Mouse (Mus musculus) adrenal gland, postnatal 36 days (tissue): Measurements from ENCODE around the gene Foxl1. TPM values are rescaled to one million over a fixed set of nuclear protein-coding genes. Genes with fewer than 3 reads are reported as not detected.
A peak's percentile ranks its signal among the peaks of the same experiment; 100 is the strongest.
"Not testable (repeated sequence)": the region's sequence is repeated elsewhere in the genome, so short reads cannot be mapped to it uniquely, and the experiment has no call there.

Experiments used
- DNase-seq, 2 experiments: peaks; one replicate each; pipeline ENCODE4 v3.0.0; 2021; ENCODE audit warnings: mixed read lengths in 1 of 2
- total RNA-seq, 2 experiments: library from RNA; stranded (reverse); gene quantifications; 2 replicates each; pipeline ENCODE4 v1.2.3; 2021

The Foxl1 gene
- total RNA-seq, 2 experiments from 2014 or later: 0.16 to 0.40 TPM

DNA sequence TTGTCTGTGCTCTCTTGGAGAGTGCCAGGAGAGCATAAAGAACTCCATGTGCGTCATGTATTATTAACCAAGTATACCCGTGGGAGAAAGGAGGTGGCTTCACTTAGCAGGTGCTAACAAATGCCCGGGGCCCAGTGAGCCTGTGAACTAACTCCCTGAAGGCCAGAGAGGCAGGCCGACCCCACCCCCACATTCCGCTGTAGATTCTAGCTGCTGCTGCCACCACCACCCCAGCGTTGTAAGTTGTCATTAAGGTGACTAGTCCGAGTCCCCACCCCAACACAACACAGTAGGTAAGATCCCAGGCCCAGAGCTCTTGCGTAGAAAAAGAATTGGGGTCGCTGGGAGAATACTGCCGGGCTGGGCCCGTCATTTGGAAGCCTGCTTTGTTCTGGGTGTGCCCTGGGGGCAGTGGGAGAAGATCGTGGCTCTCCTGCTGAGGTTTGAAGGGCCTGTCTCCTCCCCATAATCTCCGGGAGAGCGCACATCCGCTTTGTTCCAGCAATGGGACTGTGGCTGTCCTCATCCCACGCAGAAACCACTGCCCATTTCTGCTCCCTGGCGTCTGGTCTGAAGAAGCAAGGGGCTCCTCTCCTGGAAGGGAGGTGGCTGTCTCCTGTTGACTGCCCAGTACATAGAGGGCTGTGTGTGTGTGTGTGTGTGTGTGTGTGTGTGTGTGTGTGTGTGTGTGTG, 3.0 kb upstream of the Foxl1 start:
- no peak for DNase-seq

DNA sequence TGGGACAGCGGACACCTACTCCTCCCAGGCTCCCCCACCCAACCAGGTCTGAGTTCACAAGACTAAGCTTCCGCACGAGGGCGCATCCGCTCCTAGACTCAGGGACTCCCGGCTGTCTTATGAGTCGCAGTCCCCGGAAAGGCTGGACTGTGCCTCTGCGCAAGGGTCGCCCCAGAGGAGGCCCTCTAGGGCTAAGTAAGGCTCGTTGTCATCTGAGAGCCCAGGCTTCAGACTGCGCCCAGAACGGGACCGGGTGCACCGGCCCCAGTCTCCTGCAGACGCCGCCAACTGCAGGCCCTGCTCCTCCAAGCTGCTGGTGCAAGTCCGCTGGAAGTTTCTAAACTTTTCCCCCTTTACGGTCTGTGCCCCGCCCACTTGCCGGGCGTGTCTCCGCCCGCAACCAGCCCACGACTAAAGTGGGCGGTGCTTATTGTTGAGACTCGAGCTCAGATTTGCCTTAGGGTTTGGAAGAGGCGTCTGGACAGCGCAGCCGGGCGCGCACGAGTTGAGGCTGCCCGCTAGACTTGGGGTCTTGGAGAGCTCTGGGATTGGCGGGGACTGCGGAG, 2.3 kb upstream of the Foxl1 start:
- DNase-seq: peak; percentile 82 to 84

DNA sequence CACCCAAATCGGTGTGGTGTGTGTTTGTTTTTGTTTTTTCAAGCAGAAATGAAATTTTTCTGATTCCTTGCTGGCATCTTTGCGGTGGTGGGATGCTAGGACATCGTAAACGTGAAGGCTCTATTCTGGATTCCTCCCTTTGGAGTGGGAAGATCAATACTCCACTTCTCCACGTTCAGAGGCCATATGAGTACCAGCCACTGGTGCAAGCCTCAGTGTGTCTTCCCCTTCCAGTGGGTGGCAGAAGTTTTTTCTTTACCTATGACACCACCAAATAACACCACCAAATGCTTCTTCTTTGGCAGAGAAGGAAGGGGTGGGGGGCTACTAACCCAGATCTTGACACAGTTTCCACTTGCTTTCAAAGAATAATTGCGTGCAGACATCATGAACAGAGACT, 1.5 kb upstream of the Foxl1 start:
- DNase-seq: no peak

DNA sequence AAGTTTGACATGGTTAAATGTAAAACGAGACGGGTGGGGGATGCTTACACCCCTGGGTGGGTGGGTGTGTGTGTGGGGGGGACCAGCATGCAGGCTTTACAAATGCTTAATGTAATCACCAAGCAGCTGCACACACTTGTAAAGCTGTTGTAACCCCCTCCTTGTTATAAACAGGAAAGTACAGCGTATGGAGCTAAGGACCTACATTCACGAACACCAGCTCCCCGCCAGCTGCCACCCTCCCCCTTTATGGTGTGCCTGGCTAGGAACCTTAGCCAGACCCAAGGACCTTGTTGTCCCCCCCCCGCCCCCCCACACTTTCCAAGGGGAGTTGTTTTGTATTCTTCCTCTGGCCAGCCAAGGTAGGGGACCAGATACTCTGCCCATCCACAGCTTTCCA, 1.0 kb upstream of the Foxl1 start:
- DNase-seq: no peak

DNA sequence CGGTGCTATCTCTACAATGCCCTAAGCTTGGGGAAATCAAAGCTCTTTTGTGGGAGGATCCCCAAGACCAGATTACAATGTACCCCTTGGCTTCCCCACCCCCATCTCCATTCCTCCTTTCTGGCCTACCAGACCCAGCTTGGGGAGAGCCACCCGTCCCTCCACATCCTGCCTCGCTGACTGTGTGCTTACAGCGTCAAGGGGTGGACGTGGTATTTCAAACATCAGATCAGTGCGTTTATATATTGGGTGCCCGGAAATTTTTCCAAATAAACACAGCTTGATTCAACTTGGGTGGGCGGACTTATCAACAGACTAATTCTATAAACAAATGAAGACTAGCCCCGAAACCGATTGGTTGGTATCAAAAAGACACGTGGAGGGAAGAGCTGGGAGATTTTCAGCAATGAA, 444 bp upstream of the Foxl1 start:
- no peak for DNase-seq

DNA sequence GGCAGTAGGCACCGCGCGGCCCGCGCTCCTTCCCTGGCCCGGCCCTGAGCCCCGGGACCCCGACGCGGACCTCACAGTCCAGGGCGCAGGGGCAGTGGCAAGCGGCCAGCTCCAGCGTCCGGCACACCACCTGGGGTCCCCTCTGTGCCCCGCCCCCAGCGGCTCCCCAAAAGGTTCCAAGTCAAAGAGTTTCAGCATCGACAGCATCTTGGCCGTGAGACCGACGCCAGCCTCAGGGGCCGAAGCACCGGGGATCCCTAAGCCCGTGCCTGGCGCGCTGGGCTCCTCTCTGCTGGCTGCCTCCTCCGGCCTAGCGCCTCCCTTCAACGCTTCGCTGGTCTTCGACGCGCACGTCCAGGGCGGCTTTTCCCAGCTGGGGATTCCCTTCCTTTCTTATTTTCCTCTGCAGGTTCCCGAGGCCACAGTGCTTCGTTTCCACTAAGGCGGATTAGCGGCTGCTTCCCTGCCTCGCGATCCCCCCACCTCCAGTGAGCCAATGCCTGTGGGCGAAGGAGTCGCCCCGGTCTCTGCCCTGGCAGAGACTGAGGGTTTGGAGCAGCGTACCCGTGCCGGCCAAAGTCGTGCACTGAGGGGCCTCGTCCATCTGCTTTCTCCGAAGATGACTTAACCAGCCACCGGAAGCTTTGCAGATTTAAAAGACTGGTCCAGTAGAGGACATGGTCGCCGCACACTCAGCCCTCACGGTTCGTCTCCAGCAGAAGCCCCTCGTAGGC, 958 bp downstream of the Foxl1 start:
- DNase-seq: no peak

DNA sequence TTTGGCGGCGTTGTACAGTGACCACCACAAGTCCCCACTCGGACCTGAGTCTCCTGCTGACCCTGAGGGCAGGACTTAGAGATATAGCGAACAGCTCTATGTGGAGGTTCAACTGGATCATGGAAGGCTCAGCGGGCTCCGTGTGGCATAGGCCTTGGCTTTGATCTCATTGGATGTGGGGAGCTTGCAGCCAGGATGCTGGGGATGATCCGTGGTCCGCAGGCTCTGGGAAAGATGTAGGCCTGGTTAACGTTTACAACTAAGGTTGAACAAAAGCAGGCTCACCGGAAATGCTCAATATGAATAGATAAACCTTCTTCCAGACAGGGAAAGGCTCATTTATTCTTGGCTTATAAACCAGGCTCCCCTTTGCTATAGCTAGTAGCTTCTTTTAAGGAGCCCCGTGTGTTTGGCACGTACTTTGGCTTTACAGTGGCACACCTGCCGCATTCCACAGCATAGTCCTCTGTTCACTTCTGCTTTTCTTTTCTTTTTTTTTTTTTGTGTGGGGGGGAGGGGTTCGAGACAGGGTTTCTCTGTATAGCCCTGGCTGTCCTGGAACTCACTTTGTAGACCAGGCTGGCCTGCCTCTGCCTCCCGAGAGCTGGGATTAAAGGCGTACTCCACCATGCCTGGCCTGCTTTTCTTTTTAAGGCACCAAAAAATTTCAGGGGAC, 1.7 kb downstream of the Foxl1 start:
- DNase-seq: no peak

DNA sequence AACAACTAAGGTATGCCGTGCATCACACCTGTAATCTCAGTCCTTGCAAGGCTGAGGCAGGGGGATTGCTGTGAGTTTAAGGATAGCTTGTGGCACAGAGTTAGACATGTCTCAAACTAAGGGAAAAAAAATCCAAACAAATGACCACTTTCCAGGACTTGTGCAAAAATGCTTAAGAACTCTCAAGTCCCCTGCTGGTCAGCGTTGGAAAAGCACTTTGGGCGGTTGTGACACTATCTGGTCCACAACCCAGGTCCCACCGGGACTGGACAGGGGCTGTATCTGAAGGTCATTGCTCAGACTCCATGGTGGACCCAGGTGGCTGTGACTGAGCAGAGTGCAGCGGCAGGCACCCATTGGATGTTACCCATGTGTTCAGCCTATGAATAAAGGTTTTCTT, 2.8 kb downstream of the Foxl1 start:
- DNase-seq: no peak

DNA sequence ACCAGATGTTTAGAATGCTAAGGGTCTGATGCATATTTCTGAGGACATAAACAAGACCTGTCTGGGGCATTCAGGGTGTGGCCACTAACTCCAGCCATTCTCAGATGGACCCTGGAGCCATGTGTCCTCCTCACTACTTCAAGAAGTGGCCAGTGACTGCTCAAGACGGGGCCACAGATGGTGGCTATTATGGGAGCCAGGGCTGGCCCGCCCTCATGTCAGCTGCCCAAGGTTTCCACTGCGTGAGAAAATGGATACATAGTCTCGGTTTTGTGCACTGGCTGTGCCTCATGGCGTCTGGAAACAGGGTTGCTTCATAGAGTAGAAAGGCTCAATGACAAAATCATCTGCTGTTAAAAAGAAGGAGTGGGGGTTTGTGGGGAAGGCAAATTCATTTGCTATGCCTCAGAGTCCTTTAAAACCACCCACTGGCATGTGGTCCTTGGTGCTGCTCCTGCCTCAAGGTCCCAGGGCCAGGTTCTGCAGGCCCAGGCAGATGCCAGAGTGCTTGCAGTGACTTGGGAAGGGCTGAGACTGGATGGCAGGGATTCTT, 5.3 kb downstream of the Foxl1 start:
- no peak for DNase-seq

DNA sequence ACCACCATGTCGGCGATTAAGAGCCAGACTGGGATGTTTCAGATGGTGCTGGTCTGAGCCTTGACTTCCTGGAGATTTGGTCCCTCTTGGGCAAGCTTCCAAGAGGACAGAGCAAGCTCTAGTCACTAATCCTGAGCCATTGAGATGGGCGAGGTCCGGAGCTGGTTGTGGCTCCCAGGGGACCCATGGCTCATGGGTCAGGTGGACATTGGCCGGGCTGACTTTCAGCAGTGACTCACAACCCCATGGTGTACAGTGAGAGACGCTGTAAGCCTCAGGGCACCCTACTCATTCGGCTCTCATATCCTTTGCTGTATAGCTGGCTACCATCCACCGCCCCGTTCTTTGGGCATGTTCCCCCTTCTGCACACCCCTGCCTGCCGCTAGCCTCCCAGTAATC, 6.4 kb downstream of the Foxl1 start:
- no peak for DNase-seq

DNA sequence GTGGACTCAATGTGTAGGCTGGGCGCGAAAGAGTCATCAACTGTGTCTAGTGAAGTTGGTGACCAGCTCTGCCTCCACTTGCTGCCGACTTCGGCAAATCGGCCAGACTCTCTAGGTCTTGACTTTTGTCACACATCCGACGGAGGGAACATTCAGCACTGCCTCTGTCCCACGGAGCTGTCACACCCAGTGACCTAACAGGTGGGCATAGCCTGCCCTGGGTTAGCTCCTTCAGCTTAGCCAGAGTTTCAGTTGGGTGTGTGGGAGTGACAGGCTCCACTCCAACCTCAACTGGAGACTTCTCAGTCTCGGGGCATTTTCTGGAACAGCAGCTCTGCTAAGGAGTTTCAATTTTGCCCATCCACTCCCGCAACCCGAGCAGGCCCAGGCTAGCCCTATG, 6.8 kb downstream of the Foxl1 start:
- DNase-seq: no peak

DNA sequence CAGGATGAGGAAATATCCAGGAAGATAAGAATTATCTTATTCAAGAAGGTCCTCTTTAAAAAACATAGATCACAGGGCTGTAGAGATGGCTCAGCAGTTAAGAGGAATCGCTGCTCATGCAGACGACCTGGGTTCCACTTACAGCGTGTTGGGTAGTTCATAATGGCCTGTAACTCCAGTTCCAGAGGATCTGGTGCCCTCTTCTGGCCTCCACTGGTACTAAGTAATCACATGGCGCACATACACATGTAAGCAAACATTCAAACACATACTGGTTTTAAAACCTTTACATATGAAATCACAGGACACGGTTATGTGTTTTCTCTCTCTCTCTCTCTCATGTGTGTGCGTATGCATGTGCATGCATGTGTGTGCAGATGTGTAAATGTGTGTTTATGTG, 9.1 kb downstream of the Foxl1 start:
- DNase-seq: no peak

DNA sequence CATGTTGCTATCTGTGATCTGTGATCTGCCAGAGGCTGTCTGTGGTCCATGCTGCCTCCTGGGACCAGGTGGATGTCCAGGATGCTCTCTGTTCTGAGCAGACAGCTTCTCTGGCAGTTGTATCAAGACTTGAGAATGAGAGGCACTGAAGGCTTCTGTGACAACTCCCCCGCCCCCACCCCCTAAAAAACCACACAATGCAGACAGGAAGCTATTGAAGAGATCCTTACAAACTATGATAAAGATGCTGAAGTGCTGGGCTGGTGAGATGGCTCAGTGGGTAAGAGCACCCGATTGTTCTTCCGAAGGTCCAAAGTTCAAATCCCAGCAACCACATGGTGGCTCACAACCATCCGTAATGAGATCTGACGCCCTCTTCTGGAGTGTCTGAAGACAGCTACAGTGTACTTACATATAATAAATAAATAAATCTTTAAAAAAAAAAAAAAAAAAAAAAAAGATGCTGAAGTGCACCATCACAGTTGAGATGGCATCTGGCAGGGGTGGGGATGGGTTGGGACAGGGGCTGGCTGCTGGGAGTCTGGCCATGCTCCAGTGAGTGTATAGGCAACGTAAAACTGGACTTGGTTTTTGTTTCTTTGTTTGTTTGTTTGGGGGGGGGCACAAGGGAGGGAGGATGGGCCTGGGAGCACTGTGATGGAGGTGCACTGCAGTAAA, 17.9 kb downstream of the Foxl1 start:
- DNase-seq: not testable (repeated sequence)

DNA sequence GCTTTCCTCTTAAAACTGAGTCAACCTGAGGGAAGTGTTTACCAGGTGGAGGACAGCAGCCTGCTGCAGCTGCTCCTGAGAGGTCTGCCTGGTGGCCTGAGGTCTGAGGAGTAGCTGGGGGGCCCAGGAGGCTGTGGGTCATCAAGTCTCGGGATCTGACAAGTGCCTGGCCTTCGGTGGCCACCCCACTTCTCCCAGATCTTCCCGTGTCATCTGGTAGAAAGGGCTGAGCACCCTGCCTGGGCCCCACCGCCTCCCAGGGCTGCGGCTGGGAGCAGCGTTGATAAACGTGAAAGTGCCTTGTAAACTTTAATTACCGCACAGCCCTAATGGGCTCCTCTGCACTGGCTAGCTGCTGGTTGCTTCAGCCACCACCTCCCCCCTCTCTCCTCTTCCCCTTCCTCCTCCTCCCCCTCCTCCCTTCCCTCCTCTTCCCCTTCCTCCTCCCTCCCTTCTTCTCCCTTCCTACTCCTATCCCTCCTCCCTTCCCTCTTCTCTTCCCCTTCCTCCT, 20.9 kb downstream of the Foxl1 start:
- DNase-seq: no peak

DNA sequence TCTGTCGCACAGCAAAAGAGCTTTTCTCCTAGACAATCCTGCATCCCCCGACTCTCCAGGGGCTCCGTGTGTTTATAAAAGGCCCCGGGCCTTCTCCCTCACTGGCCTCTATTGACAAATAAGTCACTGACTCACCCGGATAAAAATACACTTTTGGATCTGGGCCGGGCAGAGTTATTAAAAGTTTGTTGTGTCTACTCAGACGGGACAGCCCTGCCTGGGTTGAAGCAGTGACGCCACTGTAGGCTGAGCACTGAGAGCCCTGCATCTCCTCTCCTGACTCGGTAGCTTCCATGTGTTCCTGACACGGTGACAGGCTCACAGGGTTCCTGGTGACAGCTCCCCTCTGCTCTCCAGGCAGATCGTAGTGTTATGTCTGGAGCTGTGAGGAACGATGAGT, 24.7 kb downstream of the Foxl1 start:
- DNase-seq: no peak

DNA sequence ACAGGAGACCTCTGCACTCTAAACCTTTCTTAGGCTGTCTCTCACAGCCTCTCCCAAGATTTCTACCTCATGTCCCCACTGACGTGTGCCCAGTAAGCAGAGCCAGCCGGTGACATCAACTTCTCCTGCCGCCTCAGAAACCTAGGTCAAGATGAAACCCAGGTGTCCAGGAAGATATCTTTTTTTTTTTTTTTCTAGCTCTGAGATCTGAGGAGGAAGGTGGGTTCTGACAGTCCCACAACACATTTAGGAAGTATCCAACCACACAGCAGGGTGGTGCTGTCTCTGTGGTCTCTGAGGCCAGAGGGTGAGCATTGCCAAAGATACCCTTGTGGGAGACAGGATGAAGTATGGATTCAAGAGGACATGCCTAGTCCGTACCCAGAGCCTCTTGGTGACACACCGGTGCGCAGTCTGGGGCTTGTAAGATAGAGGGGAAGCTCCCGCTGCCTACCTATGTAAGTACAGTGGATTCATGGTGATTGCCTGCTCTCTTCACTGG, 29.3 kb downstream of the Foxl1 start:
- no peak for DNase-seq

DNA sequence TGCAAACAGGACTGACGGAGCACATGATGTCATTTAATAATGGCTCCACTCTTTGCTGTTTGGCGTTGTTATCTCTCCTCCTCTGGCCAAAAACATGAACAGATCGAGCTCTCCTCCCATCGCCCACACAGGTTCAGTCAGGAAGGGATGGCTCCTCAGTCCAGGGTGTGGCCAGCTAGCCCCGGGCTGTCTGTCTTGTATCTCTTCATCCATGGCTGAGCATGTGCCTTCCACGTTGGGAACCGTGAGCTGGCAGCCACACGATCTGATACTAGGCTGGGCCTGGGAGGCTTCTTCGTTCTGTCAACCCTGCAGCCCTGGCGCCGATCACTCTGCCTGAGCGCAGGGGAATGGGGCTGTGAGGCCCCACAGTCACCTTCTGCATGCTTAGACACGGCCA, 31.1 kb downstream of the Foxl1 start:
- DNase-seq: no peak

DNA sequence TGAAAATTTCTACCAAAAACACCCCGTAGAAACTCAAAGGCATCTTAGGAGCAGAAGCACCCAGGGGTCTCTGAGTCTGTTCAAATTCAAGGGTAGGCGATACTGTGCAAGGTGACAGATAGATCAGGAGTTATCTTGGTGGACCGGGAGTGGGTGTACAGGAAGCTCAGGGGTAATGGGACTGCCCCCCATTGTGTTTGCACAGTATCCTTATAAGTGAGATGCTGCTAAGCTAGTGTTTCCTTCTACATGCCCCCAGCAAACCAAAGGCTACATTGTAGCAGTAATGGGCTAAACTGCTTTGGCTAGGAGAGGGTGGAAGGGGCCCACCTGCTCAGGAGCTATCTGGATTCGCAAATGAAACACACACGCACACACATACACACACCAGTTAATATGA, 33.7 kb downstream of the Foxl1 start:
- DNase-seq: no peak

DNA sequence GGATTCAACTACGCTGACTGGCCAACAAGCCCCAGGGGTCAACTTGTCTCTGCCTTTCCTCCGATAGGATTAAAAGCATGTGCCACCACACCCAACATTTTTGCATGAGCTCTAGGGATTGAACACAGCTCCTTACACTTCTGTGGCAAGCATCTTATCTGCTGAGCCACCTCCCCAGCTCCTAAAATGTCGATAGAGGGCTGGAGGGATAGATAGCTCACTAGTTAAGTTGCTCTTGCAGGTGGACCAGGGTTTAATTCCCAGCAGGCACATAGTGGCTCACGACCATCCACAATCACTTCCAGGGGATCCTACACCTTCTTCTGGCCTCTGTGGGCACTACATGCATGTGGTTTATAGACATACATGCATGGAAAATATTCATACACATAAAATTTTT, 34.7 kb downstream of the Foxl1 start:
- DNase-seq: no peak

DNA sequence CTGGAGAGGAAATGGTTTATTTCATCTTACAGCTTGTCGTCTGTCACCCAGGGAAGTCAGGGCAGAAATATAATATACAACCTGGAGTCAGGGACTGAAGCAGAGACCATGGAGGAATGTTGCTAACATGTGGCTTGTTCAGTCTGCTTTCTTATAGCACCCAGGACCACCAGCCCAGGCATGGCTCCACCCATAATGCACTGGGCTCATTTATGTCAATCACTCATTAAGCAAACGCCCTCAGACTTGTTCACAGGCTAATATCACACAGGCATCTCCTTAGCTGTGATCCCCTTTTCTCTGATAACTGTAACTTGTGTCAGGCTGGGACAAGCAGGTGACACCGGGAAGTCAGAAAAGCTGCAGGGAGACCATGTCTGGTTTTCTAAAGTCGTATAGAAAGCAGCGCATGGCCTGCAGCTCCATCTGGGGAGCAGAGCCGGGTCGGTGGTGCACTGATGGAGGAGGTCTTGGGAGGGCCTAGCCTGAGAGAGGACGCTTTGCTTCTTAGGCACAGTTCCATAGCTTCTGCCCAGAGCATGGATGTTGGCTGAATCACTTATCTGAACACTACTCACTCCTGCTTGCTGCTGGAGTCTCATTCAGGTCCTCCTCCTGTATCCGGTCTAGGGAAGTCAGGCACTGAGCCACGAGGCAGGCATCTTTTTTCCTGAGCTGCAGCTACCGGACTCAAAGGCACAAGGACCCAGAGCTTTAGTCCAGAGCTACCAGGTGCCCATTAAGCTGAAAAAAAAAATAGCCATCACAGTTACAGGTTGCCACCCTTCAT, 35.4 kb downstream of the Foxl1 start:
- peak in 1 of 2 experiments; percentile 47 for DNase-seq

DNA sequence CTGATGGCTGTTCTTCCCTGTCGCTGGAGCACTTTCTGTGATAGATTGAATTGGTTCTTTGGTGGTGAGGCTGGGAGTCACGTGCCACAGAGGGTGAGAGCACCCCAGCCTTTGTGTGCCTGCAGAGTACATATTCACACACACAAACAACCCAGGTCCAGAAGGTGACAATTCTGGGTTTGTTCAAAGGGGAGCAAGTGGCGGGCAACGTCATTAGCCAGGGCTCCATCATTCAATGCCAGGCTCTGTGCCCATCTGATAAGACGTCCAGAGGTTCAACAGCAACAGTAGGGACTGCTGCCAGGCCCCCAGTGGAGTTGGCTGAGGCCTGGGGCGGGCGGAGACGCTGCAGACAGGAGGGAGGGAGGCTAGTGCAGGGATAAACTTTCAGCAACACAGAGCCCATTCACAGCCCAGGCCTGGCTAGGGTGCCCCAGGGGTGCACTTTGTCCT, 36.3 kb downstream of the Foxl1 start:
- DNase-seq: peak; percentile 81
